Mouse (Mus musculus): ENCODE data around the gene Ski.

DNA sequence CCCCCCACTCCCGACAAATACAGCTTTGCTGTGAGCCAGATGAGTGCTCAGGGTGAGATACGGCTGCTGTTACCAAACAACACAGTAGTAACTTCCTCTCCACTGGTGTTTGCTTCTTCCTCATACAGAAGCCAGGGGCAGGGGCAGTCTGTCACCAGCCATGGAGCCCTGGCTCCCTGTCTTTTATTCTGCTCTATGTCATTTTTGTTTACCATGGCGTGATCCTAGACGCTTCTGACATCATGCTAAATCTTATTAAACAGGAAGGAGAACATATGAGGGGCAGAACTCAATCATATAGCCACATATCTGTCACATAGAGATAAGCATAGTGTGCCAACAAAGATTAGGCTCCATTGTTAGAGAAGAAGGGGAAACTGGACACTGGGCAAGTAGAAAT lies 105.8 kb downstream of the Ski start:
- TF ChIP-seq CTCF (IDR thresholded peaks at IDR 0.05; ENCODE audit: borderline replicate concordance, extremely low read depth, insufficient read depth, insufficient read length) (no peak), POLR2A (IDR thresholded peaks at IDR 0.05; ENCODE audit: borderline replicate concordance, extremely low read depth, insufficient read depth, insufficient read length, poor library complexity, severe bottlenecking) (no peak)
